Mouse (Mus musculus) testis, adult 2 months (tissue): ENCODE results near the gene Meis1. TPM values are rescaled to one million over a fixed set of nuclear protein-coding genes. Genes with fewer than 3 reads are reported as not detected.

Source experiments
- H3K27ac ChIP-seq: fragments of 200-500 bp; 2 replicates; pipeline ENCODE4 v1.5.1; 2012; ENCODE audit warnings: low read depth, low read length; ENCODE audit not compliant: control insufficient read depth, insufficient read depth
- H3K27me3 ChIP-seq: fragments of 200-500 bp; 2 replicates; pipeline ENCODE4 v1.6.1; 2012; ENCODE audit warnings: mild to moderate bottlenecking, low read length, moderate library complexity; ENCODE audit not compliant: control insufficient read depth, insufficient read depth
- H3K36me3 ChIP-seq: fragments of 200-500 bp; 2 replicates; pipeline ENCODE4 v1.6.1; 2012; ENCODE audit warnings: mild to moderate bottlenecking, low read length; ENCODE audit not compliant: control insufficient read depth, insufficient read depth
- H3K4me1 ChIP-seq: fragments of 200-500 bp; 2 replicates; pipeline ENCODE4 v1.6.1; 2012; ENCODE audit warnings: low read length; ENCODE audit not compliant: control insufficient read depth, insufficient read depth
- H3K4me3 ChIP-seq: fragments of 200-500 bp; 2 replicates; pipeline ENCODE4 v1.5.1; 2012; ENCODE audit warnings: low read depth, mild to moderate bottlenecking, low read length, moderate library complexity, mixed read lengths; ENCODE audit not compliant: control insufficient read depth
- CTCF ChIP-seq: fragments of 200-500 bp; IDR thresholded peaks from 2 replicates; pipeline ENCODE4 v1.5.1; 2012; ENCODE audit warnings: low read depth, mild to moderate bottlenecking, inconsistent platforms, low read length, moderate library complexity; ENCODE audit not compliant: control insufficient read depth, insufficient read depth, insufficient replicate concordance
- POLR2A ChIP-seq: fragments of 200-500 bp; IDR thresholded peaks from 2 replicates; pipeline ENCODE4 v1.6.1; 2012; ENCODE audit warnings: low read depth, mild to moderate bottlenecking, inconsistent platforms, low read length, moderate library complexity; ENCODE audit not compliant: control insufficient read depth
- polyA plus RNA-seq: library from polyadenylated mRNA; depleted of rRNA; stranded (reverse); fragments of >200 nt; gene quantifications from 2 replicates; pipeline ENCODE4 v1.2.3, GENCODE M21; 2012

The Meis1 gene
- polyA plus RNA-seq, 1 experiment: 1.9 TPM

GRCm38 (mm10) chr11:18906866-18907265, 111.9 kb downstream of the Meis1 start:
- Histone ChIP-seq H3K36me3 (no peaks in the 10 kb centered on the region), H3K4me3 (no peak overlapping the region), H3K4me1 (no peaks in the 10 kb centered on the region), H3K27ac (no peak overlapping the region), H3K27me3 (no peaks in the 10 kb centered on the region)
- TF ChIP-seq POLR2A (no peak), CTCF (no peak)

GRCm38 (mm10) chr11:18905431-18905830, 113.4 kb downstream of the Meis1 start:
- H3K27me3 ChIP-seq: no peaks in the 10 kb centered on the region
- no peak overlapping the region for H3K4me3 ChIP-seq
- no peak overlapping the region for H3K27ac ChIP-seq
- no peaks in the 10 kb centered on the region for H3K36me3 ChIP-seq
- no peak for TF ChIP-seq POLR2A
- no peak for TF ChIP-seq CTCF
- no peaks in the 10 kb centered on the region for H3K4me1 ChIP-seq

DNA sequence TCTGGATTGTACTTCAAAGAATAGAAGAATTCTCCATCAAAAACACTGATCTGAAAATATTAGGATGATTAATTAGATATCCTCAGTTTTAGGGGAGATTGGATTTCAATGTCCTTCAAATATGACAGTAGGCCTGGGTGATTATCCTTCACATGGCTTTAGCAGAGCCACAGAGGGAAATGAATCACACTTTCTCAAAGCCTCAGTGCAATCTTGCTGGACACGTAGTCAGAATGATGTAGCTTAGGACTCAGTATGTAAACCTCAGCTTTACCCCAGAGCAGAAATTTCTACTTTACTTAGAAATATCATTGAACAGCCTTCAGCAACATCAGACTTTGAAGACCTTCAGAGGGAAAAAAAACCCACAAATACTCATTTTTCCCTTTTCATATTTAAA, 113.9 kb downstream of the Meis1 start:
- TF ChIP-seq CTCF (no peak), POLR2A (no peak)
- H3K27ac ChIP-seq: no peak overlapping the region

DNA sequence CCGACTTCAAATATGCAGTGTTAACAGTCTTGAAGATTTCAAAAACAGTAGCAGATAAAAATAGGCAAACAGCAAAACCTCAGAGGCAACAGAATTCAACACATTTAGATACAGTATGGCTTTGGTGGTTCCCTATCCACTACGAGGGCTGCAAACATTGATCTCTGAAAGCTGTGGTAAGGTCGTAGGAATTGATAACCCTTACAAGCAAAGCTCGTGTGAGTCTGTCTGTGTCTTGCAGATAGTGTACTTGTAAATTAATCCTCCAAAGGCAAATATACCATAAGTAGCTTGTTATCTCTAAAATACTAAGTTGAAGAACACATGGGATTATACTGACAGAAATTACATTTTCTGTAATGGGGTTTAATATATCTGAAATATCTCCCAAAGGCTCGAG, 114.5 kb downstream of the Meis1 start:
- Histone ChIP-seq H3K36me3 (no peaks in the 10 kb centered on the region), H3K27ac (no peak overlapping the region), H3K27me3 (no peaks in the 10 kb centered on the region), H3K4me3 (no peak overlapping the region), H3K4me1 (no peaks in the 10 kb centered on the region)
- no peak for TF ChIP-seq POLR2A
- TF ChIP-seq CTCF: no peak

More for the DNA sequence above, 113.9 kb downstream of the Meis1 start:
- Histone ChIP-seq H3K27me3 (no peaks in the 10 kb centered on the region), H3K4me1 (no peaks in the 10 kb centered on the region), H3K36me3 (no peaks in the 10 kb centered on the region), H3K4me3 (no peak overlapping the region)

DNA sequence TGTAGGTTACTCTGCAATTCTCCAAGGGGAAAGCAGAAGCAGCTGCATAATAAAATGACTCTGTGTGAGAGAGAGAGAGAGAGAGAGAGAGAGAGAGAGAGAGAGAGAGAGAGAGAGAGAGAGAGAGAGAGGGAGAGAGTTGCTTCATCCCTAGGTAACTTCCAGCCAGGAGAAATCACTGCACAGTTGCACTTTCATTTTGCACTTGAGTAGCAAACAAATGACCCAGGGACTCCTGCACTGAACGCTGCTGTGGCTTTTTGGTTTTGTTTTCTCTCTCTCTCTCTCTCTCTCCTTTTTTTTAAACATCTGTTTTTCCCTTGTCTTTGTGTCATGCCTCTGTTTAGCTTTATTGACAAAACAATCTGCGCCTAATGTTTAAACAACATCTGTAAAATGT, 118.3 kb downstream of the Meis1 start:
- Histone ChIP-seq H3K4me3 (no peak overlapping the region), H3K27ac (no peak overlapping the region), H3K36me3 (no peaks in the 10 kb centered on the region), H3K4me1 (no peaks in the 10 kb centered on the region), H3K27me3 (no peaks in the 10 kb centered on the region)
- TF ChIP-seq POLR2A (no peak), CTCF (no peak)

DNA sequence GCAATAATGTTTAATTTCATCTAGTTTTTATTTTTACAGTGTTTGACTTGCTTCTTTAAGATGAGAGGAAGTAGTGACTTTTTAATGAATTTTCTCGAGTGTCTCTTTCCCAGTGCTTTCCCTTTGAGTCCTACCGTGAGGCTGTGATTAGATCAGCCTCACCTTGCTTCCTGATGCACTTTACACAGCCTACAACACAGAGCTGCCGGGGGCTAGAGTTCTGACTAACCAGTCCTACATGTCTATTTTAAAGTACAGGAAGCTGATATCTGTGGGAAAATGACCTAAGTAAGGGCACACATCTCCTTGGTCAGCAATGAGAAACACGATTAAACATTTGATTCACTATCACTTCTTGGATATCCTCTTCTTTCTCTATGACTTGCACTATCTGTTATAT, 119.9 kb downstream of the Meis1 start:
- no peak overlapping the region for H3K27ac ChIP-seq
- TF ChIP-seq CTCF: no peak
- TF ChIP-seq POLR2A: no peak

GRCm38 (mm10) chr11:18897921-18898646, 120.7 kb downstream of the Meis1 start:
- no peak overlapping the region for H3K27ac ChIP-seq
- TF ChIP-seq CTCF: no peak
- no peak for TF ChIP-seq POLR2A
- no peaks in the 10 kb centered on the region for H3K4me1 ChIP-seq
- no peaks in the 10 kb centered on the region for H3K36me3 ChIP-seq
- H3K27me3 ChIP-seq: no peaks in the 10 kb centered on the region
- H3K4me3 ChIP-seq: no peak overlapping the region

More for the DNA sequence above, 119.9 kb downstream of the Meis1 start:
- no peaks in the 10 kb centered on the region for H3K27me3 ChIP-seq
- H3K36me3 ChIP-seq: no peaks in the 10 kb centered on the region
- H3K4me1 ChIP-seq: no peaks in the 10 kb centered on the region
- no peak overlapping the region for H3K4me3 ChIP-seq

GRCm38 (mm10) chr11:18897250-18897649, 121.5 kb downstream of the Meis1 start:
- no peaks in the 10 kb centered on the region for H3K36me3 ChIP-seq
- no peak for TF ChIP-seq CTCF
- TF ChIP-seq POLR2A: no peak
- H3K4me1 ChIP-seq: no peaks in the 10 kb centered on the region
- H3K27ac ChIP-seq: no peak overlapping the region
- no peak overlapping the region for H3K4me3 ChIP-seq
- H3K27me3 ChIP-seq: no peaks in the 10 kb centered on the region
